Mouse (Mus musculus) olfactory bulb, adult 2 months (tissue): Measurements from ENCODE around the gene Ppfibp2.

Experiments
- CTCF ChIP-seq: fragments of 200-500 bp; IDR thresholded peaks from 2 replicates; pipeline ENCODE4 v1.5.1; 2012; ENCODE audit warnings: low read depth, mild to moderate bottlenecking, low read length, moderate library complexity; ENCODE audit not compliant: insufficient read depth
- POLR2A ChIP-seq: fragments of 200-500 bp; IDR thresholded peaks from 2 replicates; pipeline ENCODE4 v1.6.1; 2012; ENCODE audit warnings: mild to moderate bottlenecking, low read depth, low read length, moderate library complexity; ENCODE audit not compliant: insufficient read depth

- no peak for TF ChIP-seq CTCF
- no peak for TF ChIP-seq POLR2A
Observed at GRCm38 (mm10) chr7:107593904-107594303, 1.1 kb upstream of the Ppfibp2 start.
